Mouse (Mus musculus): Measurements from ENCODE around the gene Yif1a. TPM values are rescaled to one million over a fixed set of nuclear protein-coding genes. Genes with fewer than 3 reads are reported as not detected.

Yif1a gene
- polyA plus RNA-seq, 2 experiments from 2014 or later: 58.1 to 67.8 TPM

DNA sequence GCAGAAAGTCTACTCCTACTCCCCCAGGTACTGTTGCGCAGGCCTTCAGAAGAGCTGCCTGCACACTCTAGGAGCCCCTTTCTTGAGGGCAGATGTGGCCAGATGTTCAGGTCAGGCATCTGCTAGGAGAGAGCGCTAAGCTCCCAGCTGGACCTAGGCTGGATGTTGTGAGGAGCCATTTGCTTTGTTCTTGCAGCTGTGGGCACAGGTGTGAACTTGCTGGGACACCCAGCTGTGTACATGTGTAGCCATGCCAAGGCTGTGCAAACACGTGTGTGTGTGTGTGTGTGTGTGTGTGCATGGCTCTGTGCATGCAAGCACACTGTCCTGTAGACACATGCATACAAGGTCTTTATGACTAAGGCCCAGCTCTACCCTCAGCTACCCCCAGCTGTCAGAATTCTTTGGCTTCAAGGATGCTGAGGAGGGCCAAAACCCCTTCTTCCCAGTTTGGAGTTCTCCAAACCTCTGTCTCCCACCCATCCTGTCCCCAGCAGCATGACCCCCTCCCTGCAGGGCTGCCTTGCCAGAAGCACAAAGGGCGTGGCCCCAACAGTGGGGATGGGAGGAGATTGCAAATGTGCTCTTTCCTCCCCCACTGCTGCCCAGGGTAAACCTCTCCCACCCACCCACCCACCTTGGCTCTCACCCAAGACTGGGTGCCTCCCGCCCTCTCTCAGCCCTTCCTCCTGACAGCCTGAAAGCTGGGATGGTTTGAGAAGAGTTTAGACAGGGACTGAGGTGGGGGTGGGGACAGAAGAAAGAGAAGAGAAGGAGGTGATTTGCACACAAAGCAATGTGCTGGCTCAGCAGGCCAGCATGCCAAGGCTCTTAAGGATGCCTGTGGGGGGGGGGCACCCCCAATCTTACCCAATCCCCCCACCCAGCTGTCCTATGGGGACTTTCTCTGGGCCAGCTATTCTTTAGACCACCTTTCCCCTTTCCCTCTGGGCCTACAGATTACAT is 27.7 kb upstream of the Yif1a start:
- no peak for ATAC-seq

DNA sequence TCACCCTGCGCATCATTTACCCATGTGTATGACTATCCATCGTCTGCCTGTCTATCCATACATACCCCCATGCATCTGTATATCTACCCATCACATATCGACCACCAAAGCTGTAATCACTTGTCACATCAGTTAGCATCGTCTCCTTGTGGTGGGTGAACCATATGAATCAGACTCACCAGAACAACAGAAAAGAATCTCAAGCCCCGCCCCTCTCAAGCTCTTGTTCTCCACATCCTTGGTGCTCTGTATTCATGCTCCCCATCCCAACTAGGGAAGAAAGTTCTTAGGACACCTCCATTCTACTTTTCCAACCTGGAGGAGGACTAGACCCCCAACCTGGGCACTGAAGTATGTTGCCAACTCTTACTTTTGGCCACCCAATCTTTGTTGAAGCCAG is 26.3 kb upstream of the Yif1a start:
- no peak for ATAC-seq

DNA sequence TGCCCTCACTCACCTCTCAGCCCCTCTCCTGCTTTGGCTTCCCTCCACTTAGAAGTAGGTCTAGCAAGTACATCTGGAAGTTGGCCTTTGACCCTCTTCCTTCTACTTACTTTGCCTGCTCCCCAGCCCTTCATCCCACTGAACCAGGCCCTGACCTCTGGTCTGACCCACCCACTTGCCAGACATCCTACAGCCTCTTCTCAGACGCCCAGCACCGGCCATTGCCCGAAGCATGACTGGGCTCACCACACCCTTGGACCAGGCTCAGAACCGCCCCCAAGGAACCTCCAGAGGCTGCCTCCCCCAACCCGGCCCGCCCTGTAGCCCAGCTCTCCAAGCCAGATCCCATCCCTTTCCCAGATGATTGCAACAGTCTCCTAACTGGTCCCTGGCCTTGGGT is 25.9 kb upstream of the Yif1a start:
- no peak for ATAC-seq

DNA sequence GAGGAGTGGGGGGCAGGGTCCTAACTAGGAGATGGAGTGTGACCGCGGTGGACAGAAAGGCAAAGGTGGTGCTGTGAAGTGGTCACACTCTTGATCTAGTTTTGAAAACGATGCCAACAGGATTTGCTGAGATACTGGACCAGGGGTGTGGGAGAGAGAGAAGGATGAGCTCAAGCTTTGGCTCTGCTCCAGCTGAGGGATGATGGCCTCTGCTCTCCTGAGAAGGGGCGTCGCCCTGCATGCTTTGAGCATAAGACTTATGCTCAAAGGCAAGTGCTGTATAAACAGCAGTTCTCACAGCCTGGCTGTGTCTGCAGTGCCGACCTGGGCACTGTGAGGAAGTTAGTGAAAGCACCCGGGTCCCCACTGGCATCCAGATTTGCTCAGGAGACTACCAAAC is 23.2 kb upstream of the Yif1a start:
- ATAC-seq: no peak

GRCm38 (mm10) chr19:5067040-5067799 is 21.1 kb upstream of the Yif1a start:
- no peak for ATAC-seq

GRCm38 (mm10) chr19:5067867-5068569 is 20.3 kb upstream of the Yif1a start, which contains the start of gene Cd248:
Cd248 (plus strand) TSS chr19:5068078.
- ATAC-seq: no peak

GRCm38 (mm10) chr19:5068570-5069234 is 19.6 kb upstream of the Yif1a start:
- no peak for ATAC-seq

DNA sequence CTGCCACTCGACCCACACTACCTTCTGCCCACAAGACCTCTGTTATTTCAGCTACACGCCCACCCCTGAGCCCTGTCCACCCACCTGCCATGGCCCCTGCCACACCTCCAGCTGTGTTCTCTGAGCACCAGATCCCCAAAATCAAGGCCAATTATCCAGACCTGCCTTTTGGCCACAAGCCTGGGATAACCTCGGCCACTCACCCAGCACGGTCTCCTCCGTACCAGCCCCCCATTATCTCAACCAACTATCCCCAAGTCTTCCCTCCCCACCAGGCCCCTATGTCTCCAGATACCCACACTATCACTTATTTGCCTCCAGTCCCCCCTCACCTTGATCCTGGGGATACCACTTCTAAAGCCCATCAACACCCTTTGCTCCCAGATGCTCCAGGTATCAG is 18.9 kb upstream of the Yif1a start:
- no peak for ATAC-seq

DNA sequence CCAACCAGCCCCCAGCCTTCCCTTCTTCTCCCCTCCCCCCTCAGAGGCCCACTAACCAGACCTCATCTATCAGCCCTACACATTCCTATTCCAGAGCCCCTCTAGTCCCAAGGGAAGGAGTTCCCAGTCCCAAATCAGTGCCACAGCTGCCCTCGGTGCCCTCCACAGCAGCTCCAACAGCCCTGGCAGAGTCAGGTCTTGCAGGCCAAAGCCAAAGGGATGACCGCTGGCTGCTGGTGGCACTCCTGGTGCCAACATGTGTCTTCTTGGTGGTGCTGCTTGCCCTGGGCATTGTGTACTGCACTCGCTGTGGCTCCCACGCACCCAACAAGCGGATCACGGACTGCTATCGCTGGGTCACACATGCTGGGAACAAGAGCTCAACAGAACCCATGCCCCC is 18.4 kb upstream of the Yif1a start:
- ATAC-seq: no peak

DNA sequence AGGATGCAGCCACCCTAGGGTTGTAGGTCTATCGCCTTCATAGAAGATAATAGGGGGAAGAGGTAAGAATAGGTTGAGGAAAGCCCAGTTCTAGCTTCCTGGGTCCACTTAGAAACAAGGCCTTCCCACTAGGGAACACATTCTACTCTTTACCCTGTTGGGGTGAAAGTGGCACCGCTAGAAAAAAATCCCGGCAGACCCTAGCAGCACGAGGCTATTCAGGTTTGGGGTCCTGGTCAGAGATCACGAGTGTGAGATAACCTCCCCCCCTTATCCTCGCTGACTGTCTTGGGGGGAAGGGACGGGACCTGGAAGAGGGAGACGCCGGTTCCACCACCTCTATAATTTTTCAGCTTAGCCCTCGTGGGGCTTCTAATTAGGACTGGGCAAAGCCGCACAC is 17.3 kb upstream of the Yif1a start:
- no peak for ATAC-seq

GRCm38 (mm10) chr19:5071545-5072369 is 16.6 kb upstream of the Yif1a start:
- peak; percentile 88 for ATAC-seq

GRCm38 (mm10) chr19:5072389-5073019 is 15.8 kb upstream of the Yif1a start:
- no peak for ATAC-seq

DNA sequence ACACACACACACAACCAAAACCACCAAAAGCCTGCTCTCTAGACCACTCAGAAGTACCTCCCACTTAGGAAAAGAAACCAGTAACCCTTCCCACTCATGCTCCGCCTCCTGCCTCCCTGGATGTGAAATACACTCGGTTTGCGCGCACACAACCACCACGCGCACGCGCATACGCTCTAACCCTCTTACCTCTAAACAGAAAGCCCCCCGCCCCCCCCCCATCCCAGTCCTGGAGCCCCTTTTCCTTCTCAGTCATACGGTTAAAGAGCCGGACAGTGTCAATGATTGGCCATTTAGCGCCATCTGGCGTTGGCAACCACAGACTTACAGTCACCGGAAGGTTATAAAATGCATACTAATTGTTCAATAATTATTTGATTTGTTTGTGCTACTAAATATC is 15.3 kb upstream of the Yif1a start:
- no peak for ATAC-seq

DNA sequence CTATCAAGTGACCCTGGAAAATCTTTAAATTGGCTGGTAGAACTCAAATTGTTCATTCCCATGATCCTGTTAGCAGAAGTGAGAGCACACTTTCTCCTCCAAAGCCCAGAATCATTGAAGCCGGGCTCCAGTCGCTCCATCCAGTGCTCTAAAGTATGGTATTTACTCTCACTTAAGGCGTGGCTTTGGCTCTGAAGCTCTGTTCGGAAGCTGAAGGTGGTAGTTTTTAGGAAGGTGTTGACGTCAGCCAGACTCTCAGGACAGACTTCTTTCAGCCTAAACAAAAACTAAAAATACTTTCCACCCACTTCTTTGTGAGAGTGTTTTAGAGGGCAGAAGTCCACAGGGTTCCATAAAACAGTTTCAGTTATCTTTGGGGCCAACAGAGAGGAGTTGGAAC is 14.8 kb upstream of the Yif1a start:
- no peak for ATAC-seq

DNA sequence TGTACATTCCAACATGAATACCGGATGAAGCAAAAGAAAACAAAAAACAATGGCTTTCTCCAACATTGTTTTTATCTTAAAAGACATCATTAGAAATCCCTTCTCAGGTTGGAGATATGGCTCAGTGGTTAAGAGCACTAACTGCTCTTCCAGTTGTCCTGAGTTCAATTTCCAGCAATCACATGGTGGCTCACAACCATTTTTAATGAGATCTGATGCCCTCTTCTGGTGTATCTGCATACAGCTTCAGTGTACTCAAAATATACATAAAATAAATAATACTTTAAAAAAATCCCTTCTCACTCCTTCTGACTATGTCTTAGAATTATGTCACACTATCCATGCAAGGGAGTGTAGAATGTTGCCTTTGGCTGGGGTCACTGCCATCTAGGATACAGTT is 9.1 kb upstream of the Yif1a start:
- no peak for ATAC-seq

DNA sequence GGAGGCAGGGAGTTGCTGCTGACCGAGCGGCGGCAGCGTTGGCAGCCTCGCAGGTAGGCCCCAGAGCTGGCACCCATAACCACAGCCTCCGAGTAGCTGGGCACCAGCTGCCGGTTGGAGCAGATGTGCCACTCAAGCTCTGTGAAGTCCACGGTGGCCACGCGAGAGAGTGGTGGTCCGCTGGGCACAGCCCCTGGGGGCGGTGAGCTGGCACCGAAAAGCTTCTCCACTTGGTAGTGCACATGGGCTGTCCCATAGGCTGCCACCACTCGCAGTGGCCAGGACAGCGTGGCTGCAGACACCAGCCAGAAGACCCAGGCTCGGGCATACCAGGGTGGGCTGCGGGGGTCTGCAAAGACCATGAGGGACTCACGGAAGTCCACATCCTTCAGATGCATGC is 6.3 kb upstream of the Yif1a start:
- ATAC-seq: no peak

GRCm38 (mm10) chr19:5082596-5082995 is 5.7 kb upstream of the Yif1a start:
- no peak for ATAC-seq

- ATAC-seq: no peak
Observed at GRCm38 (mm10) chr19:5083961-5084833, 4.1 kb upstream of the Yif1a start.

GRCm38 (mm10) chr19:5084834-5085144 is 3.5 kb upstream of the Yif1a start:
- ATAC-seq: no peak

GRCm38 (mm10) chr19:5085145-5085863 is 3.0 kb upstream of the Yif1a start, which contains the start of gene Tmem151a:
Tmem151a (minus strand) TSS chr19:5085531.
- no peak for ATAC-seq

All from CD4-positive, CD25-positive, alpha-beta regulatory T cell, adult 4 months (primary cell).